Mouse (Mus musculus): ENCODE results near the gene Isca1. TPM values are rescaled to one million over a fixed set of nuclear protein-coding genes. Genes with fewer than 3 reads are reported as not detected.
"Not testable (repeated sequence)": the region's sequence is repeated elsewhere in the genome, so short reads cannot be mapped to it uniquely, and the experiment has no call there.

Isca1 gene
- 125 and 126 TPM in 2 replicates for polyA plus RNA-seq (2016; fragmentation: Nextera tagmentation; extraction: Ambion mirVana)

GRCm38 (mm10) chr13:59769296-59770163 is at the start of gene Isca1:
Gene Isca1, minus strand, starts transcription at chr13:59769810.
- Histone ChIP-seq H3K4me3 (peak within 1 kb of the TSS; percentile 88), H3K4me2 (replicated peaks) (peak within 1 kb of the TSS; percentile 64), H3K4me1 (peaks cover 43% of the 10 kb centered on the region), H3K36me3 (peaks cover 14% of the 10 kb centered on the region; the same call in 1 of the 2 replicates), H3K27me3 (replicated peaks) (no peaks in the 10 kb centered on the region), H3K9me3 (no peaks in the 10 kb centered on the region), H3K27ac (peak within 1 kb of the TSS; percentile 97), H3K9ac (peak within 1 kb of the TSS; percentile 86)
- peak; percentile 99 for ATAC-seq (ENCODE audit: low FRiP score, low read depth)
- under 1% methylated on average over 91 of the region's 91 CpGs for WGBS

- Histone ChIP-seq H3K27me3 (replicated peaks) (no peaks in the 10 kb centered on the region), H3K9ac (no peak overlapping the region), H3K9me3 (no peaks in the 10 kb centered on the region), H3K4me2 (replicated peaks) (no peak overlapping the region), H3K36me3 (peaks cover 45% of the 10 kb centered on the region), H3K4me3 (no peak overlapping the region), H3K4me1 (peaks cover 32% of the 10 kb centered on the region), H3K27ac (no peak overlapping the region)
- WGBS: 93% methylated on average over 4 of the region's 4 CpGs
- ATAC-seq (ENCODE audit: low FRiP score, low read depth): no peak
Observed at GRCm38 (mm10) chr13:59817352-59817751, 47.7 kb upstream of the Isca1 start.

GRCm38 (mm10) chr13:59814109-59814591 is 44.5 kb upstream of the Isca1 start:
- peaks cover 9% of the 10 kb centered on the region; the same call in 1 of the 2 replicates for H3K4me1 ChIP-seq
- H3K27me3 ChIP-seq (replicated peaks): no peaks in the 10 kb centered on the region
- WGBS: 82% methylated on average over 6 of the region's 6 CpGs
- no peaks in the 10 kb centered on the region for H3K9me3 ChIP-seq
- H3K36me3 ChIP-seq: peaks cover 64% of the 10 kb centered on the region
- no peak overlapping the region for H3K9ac ChIP-seq
- no peak overlapping the region for H3K27ac ChIP-seq
- no peak for ATAC-seq (ENCODE audit: low FRiP score, low read depth)
- no peak overlapping the region for H3K4me3 ChIP-seq
- H3K4me2 ChIP-seq (replicated peaks): no peak overlapping the region

GRCm38 (mm10) chr13:59811581-59811980 is 42.0 kb upstream of the Isca1 start:
- peaks cover 82% of the 10 kb centered on the region for H3K36me3 ChIP-seq
- ATAC-seq (ENCODE audit: low FRiP score, low read depth): no peak

GRCm38 (mm10) chr13:59801000-59801399 is 31.4 kb upstream of the Isca1 start:
- H3K4me2 ChIP-seq (replicated peaks): no peak overlapping the region
- no peaks in the 10 kb centered on the region for H3K27me3 ChIP-seq (replicated peaks)
- no peak overlapping the region for H3K4me3 ChIP-seq
- 92% methylated on average over 6 of the region's 6 CpGs for WGBS
- no peaks in the 10 kb centered on the region for H3K9me3 ChIP-seq
- H3K36me3 ChIP-seq: peaks cover 97% of the 10 kb centered on the region
- no peak overlapping the region for H3K9ac ChIP-seq
- H3K27ac ChIP-seq: no peak overlapping the region
- ATAC-seq (ENCODE audit: low FRiP score, low read depth): no peak
- H3K4me1 ChIP-seq: no peaks in the 10 kb centered on the region

More at GRCm38 (mm10) chr13:59811581-59811980, 42.0 kb upstream of the Isca1 start:
- Histone ChIP-seq H3K4me2 (replicated peaks) (no peak overlapping the region), H3K4me1 (no peaks in the 10 kb centered on the region), H3K4me3 (no peak overlapping the region), H3K27ac (no peak overlapping the region), H3K9me3 (no peaks in the 10 kb centered on the region), H3K27me3 (replicated peaks) (no peaks in the 10 kb centered on the region), H3K9ac (no peak overlapping the region)
- 96% methylated on average over 3 of the region's 3 CpGs for WGBS

- WGBS: 96% methylated on average over 2 of the region's 2 CpGs
- Histone ChIP-seq H3K36me3 (peaks cover 97% of the 10 kb centered on the region), H3K4me3 (no peak overlapping the region), H3K4me2 (replicated peaks) (no peak overlapping the region), H3K9me3 (no peaks in the 10 kb centered on the region), H3K4me1 (no peaks in the 10 kb centered on the region), H3K9ac (no peak overlapping the region), H3K27ac (no peak overlapping the region), H3K27me3 (replicated peaks) (no peaks in the 10 kb centered on the region)
- no peak for ATAC-seq (ENCODE audit: low FRiP score, low read depth)
Observed at GRCm38 (mm10) chr13:59800077-59800476, 30.5 kb upstream of the Isca1 start.

- H3K27me3 ChIP-seq (replicated peaks): no peaks in the 10 kb centered on the region
- no peak overlapping the region for H3K4me2 ChIP-seq (replicated peaks)
- H3K4me3 ChIP-seq: no peak overlapping the region
- peaks cover 97% of the 10 kb centered on the region for H3K36me3 ChIP-seq
- H3K27ac ChIP-seq: no peak overlapping the region
- no peaks in the 10 kb centered on the region for H3K4me1 ChIP-seq
- no peak overlapping the region for H3K9ac ChIP-seq
- WGBS: 94% methylated on average over 1 of the region's 1 CpGs
- no peak for ATAC-seq (ENCODE audit: low FRiP score, low read depth)
- no peaks in the 10 kb centered on the region for H3K9me3 ChIP-seq
Observed at GRCm38 (mm10) chr13:59798306-59798705, 28.7 kb upstream of the Isca1 start.

GRCm38 (mm10) chr13:59796466-59796848 is 26.8 kb upstream of the Isca1 start:
- no peak overlapping the region for H3K27ac ChIP-seq
- no peak overlapping the region for H3K4me3 ChIP-seq
- no peak for ATAC-seq (ENCODE audit: low FRiP score, low read depth)
- H3K4me2 ChIP-seq (replicated peaks): no peak overlapping the region
- peaks cover 96% of the 10 kb centered on the region for H3K36me3 ChIP-seq
- H3K27me3 ChIP-seq (replicated peaks): no peaks in the 10 kb centered on the region
- H3K9ac ChIP-seq: no peak overlapping the region
- 96% methylated on average over 9 of the region's 9 CpGs for WGBS
- H3K9me3 ChIP-seq: no peaks in the 10 kb centered on the region
- no peaks in the 10 kb centered on the region for H3K4me1 ChIP-seq

- no peak overlapping the region for H3K27ac ChIP-seq
- 94% methylated on average over 6 of the region's 6 CpGs for WGBS
- no peaks in the 10 kb centered on the region for H3K9me3 ChIP-seq
- H3K27me3 ChIP-seq (replicated peaks): no peaks in the 10 kb centered on the region
- H3K36me3 ChIP-seq: peaks cover 95% of the 10 kb centered on the region
- no peak overlapping the region for H3K4me2 ChIP-seq (replicated peaks)
- ATAC-seq (ENCODE audit: low FRiP score, low read depth): no peak
- no peak overlapping the region for H3K9ac ChIP-seq
- no peaks in the 10 kb centered on the region for H3K4me1 ChIP-seq
- no peak overlapping the region for H3K4me3 ChIP-seq
Observed at GRCm38 (mm10) chr13:59795807-59796465, 26.3 kb upstream of the Isca1 start.

GRCm38 (mm10) chr13:59794786-59795185 is 25.2 kb upstream of the Isca1 start:
- H3K9ac ChIP-seq: no peak overlapping the region
- peaks cover 95% of the 10 kb centered on the region for H3K36me3 ChIP-seq
- H3K4me3 ChIP-seq: no peak overlapping the region
- no peak overlapping the region for H3K4me2 ChIP-seq (replicated peaks)
- no peaks in the 10 kb centered on the region for H3K4me1 ChIP-seq
- H3K27ac ChIP-seq: no peak overlapping the region
- H3K9me3 ChIP-seq: no peaks in the 10 kb centered on the region
- 93% methylated on average over 1 of the region's 1 CpGs for WGBS
- no peak for ATAC-seq (ENCODE audit: low FRiP score, low read depth)
- no peaks in the 10 kb centered on the region for H3K27me3 ChIP-seq (replicated peaks)

- H3K27ac ChIP-seq: no peak within 1 kb of the TSS
- H3K4me2 ChIP-seq (replicated peaks): no peak within 1 kb of the TSS
- no peak for ATAC-seq (ENCODE audit: low FRiP score, low read depth)
- H3K9me3 ChIP-seq: no peaks in the 10 kb centered on the region
- WGBS: 95% methylated on average over 7 of the region's 7 CpGs
- H3K9ac ChIP-seq: no peak within 1 kb of the TSS
- H3K36me3 ChIP-seq: peaks cover 96% of the 10 kb centered on the region
- no peak within 1 kb of the TSS for H3K4me3 ChIP-seq
- H3K27me3 ChIP-seq (replicated peaks): no peaks in the 10 kb centered on the region
- no peaks in the 10 kb centered on the region for H3K4me1 ChIP-seq
Observed at GRCm38 (mm10) chr13:59782145-59782544, 12.5 kb upstream of the Isca1 start, which contains the start of gene Gm49354. Gene Gm49354, minus strand, starts transcription at chr13:59782245.

GRCm38 (mm10) chr13:59779744-59780264 is 10.2 kb upstream of the Isca1 start:
- H3K36me3 ChIP-seq: peaks cover 87% of the 10 kb centered on the region
- not testable (repeated sequence) for H3K4me3 ChIP-seq; H3K9me3 ChIP-seq; H3K4me2 ChIP-seq (replicated peaks); H3K27me3 ChIP-seq (replicated peaks); ATAC-seq (ENCODE audit: low FRiP score, low read depth); H3K27ac ChIP-seq; H3K4me1 ChIP-seq; H3K9ac ChIP-seq
- WGBS: 98% methylated on average over 1 of the region's 1 CpGs

All from neural tube, embryonic 12.5 days (tissue).